Mouse (Mus musculus): ENCODE results near the gene Vav2. TPM values are rescaled to one million over a fixed set of nuclear protein-coding genes. Genes with fewer than 3 reads are reported as not detected.

Gene Vav2
- total and polyA plus RNA-seq, 2 experiments from 2014 or later, result 7.1 to 39.6 TPM

- H3K4me2 ChIP-seq (ENCODE audit: low read depth), result peak overlapping the region; percentile 98
- WGBS, result 3% methylated on average over 59 of the region's 60 CpGs
- no peaks in the 10 kb centered on the region for H3K9me3 ChIP-seq (ENCODE audit: low read length)
- TF ChIP-seq CTCF (IDR thresholded peaks at IDR 0.05; ENCODE audit: low read depth), result no peak
- H3K9ac ChIP-seq, result peak overlapping the region; percentile 77
- peak; percentile 33 for ATAC-seq
- H3K27me3 ChIP-seq (ENCODE audit: insufficient read depth, low read length), result no peaks in the 10 kb centered on the region
- H3K27ac ChIP-seq (ENCODE audit: low read depth, low read length), result peak overlapping the region; percentile 74
- H3K36me3 ChIP-seq (ENCODE audit: insufficient read depth), result no peaks in the 10 kb centered on the region
- DNase-seq, result no peak
- H3K4me3 ChIP-seq (ENCODE audit: low read depth, low read length), result peak overlapping the region; percentile 86
- peaks cover 29% of the 10 kb centered on the region for H3K4me1 ChIP-seq (ENCODE audit: insufficient read depth)
Measured at GRCm38 (mm10) chr2:27425751-27426405, 955 bp downstream of the Vav2 start.

- peaks cover 29% of the 10 kb centered on the region for H3K4me1 ChIP-seq (ENCODE audit: insufficient read depth)
- no peak overlapping the region for H3K27ac ChIP-seq (ENCODE audit: low read depth, low read length)
Measured at GRCm38 (mm10) chr2:27425161-27425611, 1.6 kb downstream of the Vav2 start.

DNA sequence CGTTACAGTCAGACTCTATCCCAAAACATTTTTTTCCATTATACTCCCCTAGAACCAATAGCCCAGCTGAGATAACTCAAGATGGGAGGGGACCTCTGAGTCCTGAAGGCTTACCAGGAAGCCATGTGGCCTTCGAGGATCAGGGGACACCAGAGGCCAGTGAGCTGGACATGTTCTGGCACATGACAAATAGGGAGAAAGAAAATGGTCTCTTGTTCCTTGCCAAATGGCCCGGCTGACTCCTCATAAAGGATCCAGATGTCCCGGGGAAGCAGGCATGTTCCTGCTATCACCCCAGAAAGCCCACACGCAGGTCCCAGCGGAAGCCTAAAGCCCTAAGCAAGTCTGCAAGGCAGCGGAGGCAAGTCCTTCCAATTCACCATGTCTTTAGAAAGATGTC, 3.2 kb downstream of the Vav2 start:
- TF ChIP-seq CTCF (IDR thresholded peaks at IDR 0.05; ENCODE audit: low read depth), result no peak
- ATAC-seq, result no peak
- H3K4me2 ChIP-seq (ENCODE audit: low read depth), result no peak overlapping the region; the same call in 1 of the 2 replicates
- no peaks in the 10 kb centered on the region for H3K27me3 ChIP-seq (ENCODE audit: insufficient read depth, low read length)
- no peaks in the 10 kb centered on the region for H3K36me3 ChIP-seq (ENCODE audit: insufficient read depth)
- H3K4me1 ChIP-seq (ENCODE audit: insufficient read depth), result peaks cover 34% of the 10 kb centered on the region
- 64% methylated on average over 7 of the region's 7 CpGs for WGBS
- H3K9me3 ChIP-seq (ENCODE audit: low read length), result no peaks in the 10 kb centered on the region
- H3K9ac ChIP-seq, result no peak overlapping the region
- DNase-seq, result no peak
- H3K4me3 ChIP-seq (ENCODE audit: low read depth, low read length), result no peak overlapping the region
- no peak overlapping the region for H3K27ac ChIP-seq (ENCODE audit: low read depth, low read length)

More at GRCm38 (mm10) chr2:27425161-27425611, 1.6 kb downstream of the Vav2 start:
- H3K9me3 ChIP-seq (ENCODE audit: low read length), result no peaks in the 10 kb centered on the region
- 1% methylated on average over 20 of the region's 20 CpGs for WGBS
- H3K4me3 ChIP-seq (ENCODE audit: low read depth, low read length), result peak overlapping the region; percentile 86
- no peaks in the 10 kb centered on the region for H3K27me3 ChIP-seq (ENCODE audit: insufficient read depth, low read length)
- no peak for DNase-seq
- peak overlapping the region; percentile 77 for H3K9ac ChIP-seq
- no peak for ATAC-seq
- no peaks in the 10 kb centered on the region for H3K36me3 ChIP-seq (ENCODE audit: insufficient read depth)
- H3K4me2 ChIP-seq (ENCODE audit: low read depth), result peak overlapping the region; percentile 98
- no peak for TF ChIP-seq CTCF (IDR thresholded peaks at IDR 0.05; ENCODE audit: low read depth)

DNA sequence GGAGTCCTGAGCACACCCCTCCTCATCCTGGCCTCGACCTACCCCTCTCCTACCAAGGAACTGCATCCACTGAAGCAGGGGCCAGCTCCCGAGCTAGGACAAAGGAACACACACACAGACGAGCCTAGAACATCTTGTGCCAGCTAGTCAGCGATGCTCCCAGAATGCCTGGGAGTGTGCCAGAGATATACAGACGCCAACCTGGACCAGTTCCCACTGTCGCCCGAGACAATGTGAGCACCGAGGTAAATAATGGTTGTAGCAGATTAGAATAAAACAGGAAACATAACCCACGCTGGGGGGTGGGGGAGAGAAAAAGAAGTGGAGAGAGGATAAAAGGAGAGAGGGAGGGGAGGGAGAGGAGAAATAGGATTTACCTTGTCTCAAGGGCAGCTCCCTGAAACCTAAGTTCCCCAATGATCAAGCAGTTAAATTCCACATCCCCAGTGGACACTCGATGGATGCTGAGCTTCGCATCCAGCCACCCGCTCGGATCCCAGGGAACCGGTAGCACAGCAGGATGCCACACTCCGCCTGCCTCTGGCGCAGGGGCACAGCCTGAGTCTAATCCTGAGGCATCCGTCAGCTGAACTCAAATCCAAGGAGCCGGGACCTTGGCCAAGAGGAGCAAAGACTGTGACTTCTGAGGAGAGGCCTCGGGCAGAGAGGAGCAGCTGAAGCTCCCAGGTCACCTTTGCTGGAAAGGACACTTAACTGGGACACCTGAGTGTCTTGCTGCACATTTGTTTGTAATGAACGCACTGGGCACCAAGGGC, 5.4 kb downstream of the Vav2 start:
- DNase-seq (peak; percentile 85), ATAC-seq (peak; percentile 49)
- no peak for TF ChIP-seq CTCF (IDR thresholded peaks at IDR 0.05; ENCODE audit: low read depth)
- no peaks in the 10 kb centered on the region for H3K27me3 ChIP-seq (ENCODE audit: insufficient read depth, low read length)
- no peak overlapping the region for H3K4me3 ChIP-seq (ENCODE audit: low read depth, low read length)
- WGBS, result 29% methylated on average over 20 of the region's 20 CpGs
- no peaks in the 10 kb centered on the region for H3K9me3 ChIP-seq (ENCODE audit: low read length)
- peak overlapping the region; percentile 70; the same call in 1 of the 2 replicates for H3K27ac ChIP-seq (ENCODE audit: low read depth, low read length)
- peak overlapping the region; percentile 8 for H3K4me2 ChIP-seq (ENCODE audit: low read depth)
- H3K36me3 ChIP-seq (ENCODE audit: insufficient read depth), result no peaks in the 10 kb centered on the region
- peaks cover 26% of the 10 kb centered on the region for H3K4me1 ChIP-seq (ENCODE audit: insufficient read depth)
- H3K9ac ChIP-seq, result 0 out of 2 replicates have a peak overlapping the region, but pooled peaks have one; percentile 7

DNA sequence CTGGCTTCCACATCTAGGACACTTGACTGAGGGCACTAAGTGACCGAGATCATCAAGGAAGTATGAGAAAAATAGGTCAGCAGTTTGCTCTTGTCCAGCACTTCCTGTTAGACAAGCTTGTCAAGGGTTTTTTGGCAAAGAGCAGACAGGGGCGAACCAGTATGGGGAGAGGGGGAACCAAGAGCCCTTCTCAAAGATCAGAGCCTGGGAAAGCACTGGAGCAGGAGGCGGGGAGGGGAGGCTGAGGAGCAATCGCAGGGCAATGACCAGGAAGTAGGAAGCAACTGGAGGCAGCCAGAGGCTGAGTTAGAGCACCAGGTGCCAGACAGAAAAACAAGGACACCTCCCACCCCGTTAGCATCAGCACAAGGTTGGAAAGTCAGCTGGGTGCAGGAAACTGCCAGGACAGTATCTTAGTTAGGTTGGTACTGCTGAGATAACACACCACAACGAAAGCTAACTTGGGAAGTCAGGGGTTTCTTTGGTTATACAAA, 8.2 kb downstream of the Vav2 start:
- peaks cover 33% of the 10 kb centered on the region for H3K4me1 ChIP-seq (ENCODE audit: insufficient read depth)
- H3K9ac ChIP-seq, result no peak overlapping the region
- no peak overlapping the region for H3K4me2 ChIP-seq (ENCODE audit: low read depth)
- no peaks in the 10 kb centered on the region for H3K27me3 ChIP-seq (ENCODE audit: insufficient read depth, low read length)
- no peaks in the 10 kb centered on the region for H3K9me3 ChIP-seq (ENCODE audit: low read length)
- H3K36me3 ChIP-seq (ENCODE audit: insufficient read depth), result no peaks in the 10 kb centered on the region
- H3K27ac ChIP-seq (ENCODE audit: low read depth, low read length), result no peak overlapping the region
- TF ChIP-seq CTCF (IDR thresholded peaks at IDR 0.05; ENCODE audit: low read depth), result no peak
- ATAC-seq (no peak), DNase-seq (no peak)
- WGBS, result 62% methylated on average over 6 of the region's 6 CpGs
- no peak overlapping the region for H3K4me3 ChIP-seq (ENCODE audit: low read depth, low read length)

DNA sequence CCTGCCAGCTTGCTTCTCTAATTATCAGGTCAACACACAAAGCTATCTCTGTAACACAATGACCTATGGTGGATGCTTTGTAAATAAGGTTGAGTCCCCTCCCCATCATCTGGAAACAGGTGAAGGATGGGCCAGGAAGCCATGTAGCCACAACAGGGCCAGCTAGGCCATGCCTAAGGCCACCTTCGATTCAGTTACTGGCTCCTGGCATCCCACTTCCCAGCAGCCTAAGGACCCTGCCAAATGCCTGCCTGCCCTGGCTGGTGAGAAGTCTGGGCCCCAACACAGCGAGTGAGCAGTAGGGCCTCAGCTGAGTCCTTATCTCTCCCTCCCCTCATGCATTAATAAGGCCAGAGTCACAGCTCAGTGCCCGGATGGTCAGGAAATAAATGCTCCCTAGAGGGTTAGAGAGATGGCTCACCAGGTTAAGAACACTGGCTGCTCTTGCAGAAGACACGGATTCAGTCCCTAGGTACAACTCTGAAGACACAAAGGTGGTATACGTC, 9.1 kb downstream of the Vav2 start:
- 68% methylated on average over 5 of the region's 5 CpGs for WGBS
- H3K9ac ChIP-seq, result no peak overlapping the region

More for the DNA sequence above, 9.1 kb downstream of the Vav2 start:
- Histone ChIP-seq H3K27me3 (ENCODE audit: insufficient read depth, low read length) (no peaks in the 10 kb centered on the region), H3K36me3 (ENCODE audit: insufficient read depth) (no peaks in the 10 kb centered on the region), H3K27ac (ENCODE audit: low read depth, low read length) (no peak overlapping the region), H3K9me3 (ENCODE audit: low read length) (no peaks in the 10 kb centered on the region), H3K4me2 (ENCODE audit: low read depth) (no peak overlapping the region), H3K4me3 (ENCODE audit: low read depth, low read length) (no peak overlapping the region), H3K4me1 (ENCODE audit: insufficient read depth) (peaks cover 29% of the 10 kb centered on the region)
- no peak for ATAC-seq
- no peak for TF ChIP-seq CTCF (IDR thresholded peaks at IDR 0.05; ENCODE audit: low read depth)
- DNase-seq, result no peak

Data from forebrain, postnatal 0 days (tissue).